Mouse (Mus musculus): ENCODE results near the gene Morc2a. TPM values are rescaled to one million over a fixed set of nuclear protein-coding genes. Genes with fewer than 3 reads are reported as not detected.

Morc2a gene
- 5.3 and 6.9 TPM in 2 replicates for polyA plus RNA-seq (2012; rRNA removed)

GRCm38 (mm10) chr11:3648964-3649841 lies at the start of gene Morc2a:
Morc2a (plus strand) TSS chr11:3649191.

Other genes starting within 250 kb of the Morc2a start
- gene Limk2, start 240.0 kb upstream of the Morc2a start, polyA plus RNA-seq (2012; rRNA removed), result 185 and 197 TPM in 2 replicates
- gene Rnf185, start 196.8 kb upstream of the Morc2a start, polyA plus RNA-seq (2012; rRNA removed), result 21.5 and 28.0 TPM in 2 replicates
- gene Pla2g3, start 160.9 kb upstream of the Morc2a start, polyA plus RNA-seq (2012; rRNA removed), result 6.8 and 8.9 TPM in 2 replicates
- gene Inpp5j, start 144.4 kb upstream of the Morc2a start, polyA plus RNA-seq (2012; rRNA removed), result 108 and 115 TPM in 2 replicates
- gene Selenom, start 134.5 kb upstream of the Morc2a start, polyA plus RNA-seq (2012; rRNA removed), result 521 and 619 TPM in 2 replicates
- gene Smtn, start 108.6 kb upstream of the Morc2a start, polyA plus RNA-seq (2012; rRNA removed), result 119 and 143 TPM in 2 replicates
- 0.39 and 0.55 TPM in 2 replicates for gene Osbp2, start 214.7 kb downstream of the Morc2a start, polyA plus RNA-seq (2012; rRNA removed)
- gene 4921536K21Rik, start 245.9 kb downstream of the Morc2a start, polyA plus RNA-seq (2012; rRNA removed), result 0.67 and 0.97 TPM in 2 replicates
- 6.8 and 7.6 TPM in 2 replicates for gene Dusp18, start 246.0 kb downstream of the Morc2a start, polyA plus RNA-seq (2012; rRNA removed)

Measured in colon, adult 2 months (tissue).